Mouse (Mus musculus) forebrain, embryonic 14.5 days (tissue): ENCODE data around the gene Cdr2l. TPM values are rescaled to one million over a fixed set of nuclear protein-coding genes. Genes with fewer than 3 reads are reported as not detected.

Source experiments
- ATAC-seq: fragments of 200-750 bp; cut with Nextera tagmentation; 2 replicates; pipeline ENCODE4 v1.8.0; 2017; ENCODE audit warnings: mild to moderate bottlenecking, moderate library complexity
- DNase-seq: peaks from one replicate; pipeline ENCODE4 v3.0.0-alpha.2; 2015; ENCODE audit warnings: low spot score
- H3K27ac ChIP-seq: fragments of 300-500 bp; sonication (generic); 2 replicates; pipeline ENCODE4 v1.5.1; 2014; ENCODE audit warnings: low read depth, mild to moderate bottlenecking, control low read depth, low read length, moderate library complexity
- H3K27me3 ChIP-seq: fragments of 300-500 bp; sonication (generic); replicated peaks from 2 replicates; pipeline ENCODE4 v1.6.1; 2014; ENCODE audit warnings: low read length, control low read depth, mixed read lengths; ENCODE audit not compliant: control insufficient read depth, insufficient read depth
- H3K36me3 ChIP-seq: fragments of 300-500 bp; sonication (generic); 2 replicates; pipeline ENCODE4 v1.6.1; 2014; ENCODE audit warnings: low read length, control low read depth; ENCODE audit not compliant: control insufficient read depth, insufficient read depth
- H3K4me1 ChIP-seq: fragments of 300-500 bp; sonication (generic); 2 replicates; pipeline ENCODE4 v1.6.1; 2014; ENCODE audit warnings: antibody characterized with exemption, low read length, control low read depth; ENCODE audit not compliant: control insufficient read depth, insufficient read depth
- H3K4me2 ChIP-seq: fragments of 300-500 bp; sonication (generic); 2 replicates; pipeline ENCODE4 v1.6.1; 2014; ENCODE audit warnings: mild to moderate bottlenecking, control low read depth, low read length
- H3K4me3 ChIP-seq: fragments of 300-500 bp; sonication (generic); 2 replicates; pipeline ENCODE4 v1.5.1; 2014; ENCODE audit warnings: low read depth, low read length, control low read depth
- H3K9ac ChIP-seq: fragments of 300-500 bp; sonication (generic); 2 replicates; pipeline ENCODE4 v1.6.1; 2014; ENCODE audit warnings: mild to moderate bottlenecking, low read length, control low read depth, moderate library complexity
- H3K9me3 ChIP-seq: fragments of 300-500 bp; sonication (generic); replicated peaks from 2 replicates; pipeline ENCODE4 v1.6.1; 2016; ENCODE audit warnings: low read length, control low read depth, mixed read lengths; ENCODE audit not compliant: control insufficient read depth
- WGBS: fragments of 180-500 bp; shearing (Covaris S2); extraction: QIAGEN DNeasy Blood & Tissue Kit; methylation state at CpG from one replicate; pipeline ENCODE4 v1.1.7; 2014; 5-methylcytosine and 5-hydroxymethylcytosine counted together
- polyA plus RNA-seq: library from polyadenylated mRNA; unstranded; fragments of >200 nt; fragmentation: Nextera tagmentation; extraction: Ambion mirVana; gene quantifications from 2 replicates; pipeline ENCODE4 v1.2.1, GENCODE M21; 2014

Cdr2l gene
- polyA plus RNA-seq, 1 experiment from 2014 or later = 19.0 TPM

DNA sequence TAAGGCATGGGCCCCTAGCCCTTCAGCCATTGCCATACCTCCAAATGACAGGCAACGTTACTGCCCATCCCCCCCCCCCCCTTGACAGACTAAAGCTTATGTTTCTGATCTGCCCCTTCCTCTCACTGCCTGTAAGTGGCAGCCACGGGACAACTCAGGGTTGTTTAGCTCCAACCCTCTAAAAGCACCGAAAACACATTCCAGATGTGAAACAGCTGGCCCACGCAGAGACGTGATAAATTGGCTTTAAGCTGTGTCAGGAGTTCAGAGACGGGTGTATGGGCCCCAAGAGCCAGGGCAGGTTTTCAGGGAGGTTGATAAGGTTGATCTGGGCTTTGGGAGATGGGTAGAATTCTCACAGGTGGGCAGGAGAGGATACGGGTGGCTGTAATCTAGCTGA lies 36.2 kb upstream of the Cdr2l start:
- no peak for DNase-seq
- no peaks in the 10 kb centered on the region for H3K9me3 ChIP-seq
- no peak overlapping the region for H3K4me2 ChIP-seq
- no peak for ATAC-seq
- H3K27ac ChIP-seq = no peak overlapping the region
- H3K9ac ChIP-seq = no peak overlapping the region
- H3K36me3 ChIP-seq = no peaks in the 10 kb centered on the region
- WGBS = 49% methylated on average over 7 of the region's 7 CpGs
- H3K27me3 ChIP-seq = no peaks in the 10 kb centered on the region
- H3K4me3 ChIP-seq = no peak overlapping the region
- H3K4me1 ChIP-seq = peaks cover 4% of the 10 kb centered on the region; the same call in 1 of the 2 replicates

DNA sequence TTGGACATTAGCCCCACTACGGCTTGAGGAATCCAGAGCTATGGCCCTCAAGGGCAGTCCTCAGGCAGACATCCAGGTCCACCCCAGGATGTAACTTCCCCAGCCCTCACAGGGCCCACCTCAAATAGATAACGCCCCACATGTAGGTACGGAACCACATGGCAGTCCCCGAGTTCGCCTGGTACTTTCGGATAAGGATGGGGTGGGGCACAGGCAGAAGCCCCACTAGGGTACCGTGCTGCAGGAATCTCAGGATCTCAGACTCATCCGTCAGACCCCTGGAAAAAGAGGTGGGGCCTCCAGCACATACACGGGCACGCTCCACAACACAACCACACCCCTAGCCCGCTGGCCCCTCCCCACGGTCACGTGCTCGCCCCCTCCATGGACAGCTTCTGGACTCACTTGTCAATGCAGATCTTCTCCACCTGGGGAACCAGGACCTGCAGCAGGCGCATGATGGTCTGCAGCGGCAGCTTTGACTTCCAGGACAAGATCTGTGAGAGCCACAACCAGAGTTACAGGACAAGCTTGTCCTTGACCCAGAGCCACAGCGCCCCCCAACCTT lies 33.0 kb upstream of the Cdr2l start:
- Histone ChIP-seq H3K9me3 (no peaks in the 10 kb centered on the region), H3K27me3 (no peaks in the 10 kb centered on the region), H3K4me1 (peaks cover 4% of the 10 kb centered on the region; the same call in 1 of the 2 replicates), H3K4me3 (no peak overlapping the region), H3K27ac (no peak overlapping the region), H3K4me2 (no peak overlapping the region), H3K9ac (no peak overlapping the region), H3K36me3 (peaks cover 29% of the 10 kb centered on the region)
- 64% methylated on average over 17 of the region's 17 CpGs for WGBS
- no peak for DNase-seq
- no peak for ATAC-seq

DNA sequence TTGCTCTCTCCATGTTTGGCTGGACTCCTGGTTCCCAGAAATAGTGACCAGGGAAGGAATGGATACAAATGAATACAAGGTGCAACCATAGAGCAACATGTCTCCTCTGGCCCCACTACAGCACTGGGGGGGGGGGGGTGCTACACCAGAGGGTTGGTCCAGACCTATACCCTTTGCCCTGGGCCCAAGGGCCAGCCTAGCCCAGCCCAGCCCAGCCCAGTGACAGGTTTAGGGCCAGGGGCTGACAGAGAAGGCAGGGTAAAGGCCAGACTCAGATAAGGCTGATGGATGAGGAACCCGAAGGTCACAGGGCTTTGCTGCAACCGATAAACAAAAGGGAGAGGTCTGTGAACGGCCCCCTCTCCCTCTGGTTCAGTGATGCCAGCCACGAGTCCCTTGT lies 31.7 kb upstream of the Cdr2l start:
- no peaks in the 10 kb centered on the region for H3K27me3 ChIP-seq
- DNase-seq (no peak), ATAC-seq (no peak)
- peaks cover 4% of the 10 kb centered on the region; the same call in 1 of the 2 replicates for H3K4me1 ChIP-seq
- no peak overlapping the region for H3K4me2 ChIP-seq
- no peak overlapping the region for H3K27ac ChIP-seq
- 88% methylated on average over 4 of the region's 4 CpGs for WGBS
- no peak overlapping the region for H3K9ac ChIP-seq
- peaks cover 29% of the 10 kb centered on the region for H3K36me3 ChIP-seq
- no peaks in the 10 kb centered on the region for H3K9me3 ChIP-seq
- no peak overlapping the region for H3K4me3 ChIP-seq

DNA sequence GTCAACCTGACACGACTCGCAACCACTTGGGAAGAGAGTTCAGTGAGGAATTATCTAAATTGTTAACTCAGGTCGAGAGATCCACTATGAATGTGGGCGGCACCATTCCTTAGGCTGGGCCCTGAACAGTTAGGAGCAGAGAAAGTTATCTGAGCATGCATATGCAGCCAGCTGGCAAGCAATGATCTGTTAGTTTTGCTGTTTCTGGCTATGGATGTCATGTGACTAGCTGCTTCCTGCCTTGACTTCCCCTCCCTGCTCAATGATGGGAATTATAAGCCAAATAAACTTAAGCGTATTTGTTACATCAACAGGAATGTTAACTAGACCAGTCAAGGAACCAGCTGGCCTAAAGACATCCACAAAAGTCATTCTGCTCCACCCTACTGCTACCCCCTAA lies 28.3 kb upstream of the Cdr2l start:
- ATAC-seq = no peak
- 95% methylated on average over 5 of the region's 5 CpGs for WGBS
- H3K36me3 ChIP-seq = peaks cover 34% of the 10 kb centered on the region
- DNase-seq = no peak
- no peak overlapping the region for H3K9ac ChIP-seq
- H3K9me3 ChIP-seq = no peaks in the 10 kb centered on the region
- H3K4me2 ChIP-seq = no peak overlapping the region
- H3K27me3 ChIP-seq = no peaks in the 10 kb centered on the region
- H3K4me1 ChIP-seq = no peaks in the 10 kb centered on the region
- H3K4me3 ChIP-seq = no peak overlapping the region
- H3K27ac ChIP-seq = no peak overlapping the region

DNA sequence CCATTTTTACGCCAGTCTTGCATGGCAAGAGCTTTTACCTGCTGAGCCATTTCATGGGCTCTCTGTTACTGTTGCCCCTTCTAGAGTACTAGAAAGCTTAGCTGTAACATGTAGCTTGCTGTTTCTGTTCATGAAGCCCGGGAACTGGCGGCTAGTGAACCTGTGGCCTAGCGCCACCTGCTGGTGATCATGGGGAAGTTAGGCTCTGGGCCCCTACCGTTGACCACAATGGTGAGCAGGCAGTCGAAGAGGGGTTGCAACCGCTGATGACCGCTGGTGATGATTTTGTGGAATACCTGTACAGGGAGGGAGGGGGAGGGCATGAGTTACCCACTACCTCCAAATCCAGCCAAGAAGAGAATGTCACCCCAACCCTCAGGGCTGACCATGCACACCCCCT lies 27.5 kb upstream of the Cdr2l start:
- Histone ChIP-seq H3K4me2 (no peak overlapping the region), H3K4me1 (peaks cover 6% of the 10 kb centered on the region; the same call in 1 of the 2 replicates), H3K27me3 (no peaks in the 10 kb centered on the region), H3K4me3 (no peak overlapping the region), H3K9ac (no peak overlapping the region), H3K36me3 (peaks cover 34% of the 10 kb centered on the region), H3K27ac (no peak overlapping the region), H3K9me3 (no peaks in the 10 kb centered on the region)
- ATAC-seq (peak; percentile 64; the same call in 1 of the 2 replicates), DNase-seq (peak; percentile 88)
- 9% methylated on average over 8 of the region's 8 CpGs for WGBS

DNA sequence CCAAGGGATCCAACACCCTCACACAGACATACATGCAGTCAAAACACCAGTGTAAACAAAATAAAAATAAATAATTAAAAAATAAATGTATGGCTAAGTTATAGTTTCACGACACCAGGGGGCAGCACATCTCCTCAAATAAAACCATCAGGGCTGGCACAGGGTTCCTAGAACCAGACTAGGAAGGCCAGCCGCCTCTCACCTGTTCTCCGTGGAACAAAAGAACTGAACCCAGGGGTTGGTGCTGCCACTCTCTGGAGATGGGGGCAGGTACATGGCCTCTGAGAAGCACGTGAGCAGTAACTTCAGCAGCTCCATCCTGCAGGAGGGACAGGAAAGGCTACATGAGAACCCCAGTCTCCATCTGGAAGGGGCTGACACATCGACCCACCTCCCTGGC lies 23.2 kb upstream of the Cdr2l start:
- H3K9ac ChIP-seq = no peak overlapping the region; the same call in 1 of the 2 replicates
- 14% methylated on average over 5 of the region's 5 CpGs for WGBS
- no peak overlapping the region for H3K27ac ChIP-seq
- DNase-seq (peak; percentile 92), ATAC-seq (peak; percentile 49)
- no peak overlapping the region for H3K4me3 ChIP-seq
- H3K36me3 ChIP-seq = 0 out of 2 replicates have a peak, but pooled peaks cover 7% of the 10 kb centered on the region
- H3K27me3 ChIP-seq = no peaks in the 10 kb centered on the region
- H3K4me2 ChIP-seq = no peak overlapping the region
- H3K4me1 ChIP-seq = peaks cover 9% of the 10 kb centered on the region; the same call in 1 of the 2 replicates
- no peaks in the 10 kb centered on the region for H3K9me3 ChIP-seq

DNA sequence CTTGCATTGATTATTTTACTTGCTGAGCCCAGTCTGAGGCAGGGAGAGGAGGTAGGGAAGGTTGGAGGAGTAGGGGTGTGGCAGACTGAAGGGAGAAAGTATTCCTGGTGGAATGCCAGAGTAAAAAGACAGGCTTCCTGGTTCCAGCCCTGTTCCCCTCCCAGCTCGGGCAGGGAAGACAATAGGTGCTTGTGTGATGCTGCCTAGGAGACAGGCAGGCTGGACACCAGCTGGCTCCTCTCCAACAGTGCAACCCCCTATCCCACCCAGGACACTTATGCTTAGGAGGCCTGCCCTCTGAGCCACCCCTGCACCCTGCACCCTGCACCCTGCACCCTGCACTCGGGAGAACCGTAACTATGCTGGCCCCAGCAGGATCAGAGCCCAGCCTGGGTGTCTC lies 22.4 kb upstream of the Cdr2l start:
- H3K4me1 ChIP-seq = peaks cover 9% of the 10 kb centered on the region; the same call in 1 of the 2 replicates
- WGBS = 35% methylated on average over 3 of the region's 3 CpGs
- H3K4me2 ChIP-seq = no peak overlapping the region
- H3K36me3 ChIP-seq = 0 out of 2 replicates have a peak, but pooled peaks cover 5% of the 10 kb centered on the region
- peak overlapping the region; percentile 29; the same call in 1 of the 2 replicates for H3K9ac ChIP-seq
- no peak overlapping the region for H3K4me3 ChIP-seq
- DNase-seq (no peak), ATAC-seq (no peak; the same call in 1 of the 2 replicates)
- peak overlapping the region; percentile 4; the same call in 1 of the 2 replicates for H3K27ac ChIP-seq
- no peaks in the 10 kb centered on the region for H3K27me3 ChIP-seq
- no peaks in the 10 kb centered on the region for H3K9me3 ChIP-seq

DNA sequence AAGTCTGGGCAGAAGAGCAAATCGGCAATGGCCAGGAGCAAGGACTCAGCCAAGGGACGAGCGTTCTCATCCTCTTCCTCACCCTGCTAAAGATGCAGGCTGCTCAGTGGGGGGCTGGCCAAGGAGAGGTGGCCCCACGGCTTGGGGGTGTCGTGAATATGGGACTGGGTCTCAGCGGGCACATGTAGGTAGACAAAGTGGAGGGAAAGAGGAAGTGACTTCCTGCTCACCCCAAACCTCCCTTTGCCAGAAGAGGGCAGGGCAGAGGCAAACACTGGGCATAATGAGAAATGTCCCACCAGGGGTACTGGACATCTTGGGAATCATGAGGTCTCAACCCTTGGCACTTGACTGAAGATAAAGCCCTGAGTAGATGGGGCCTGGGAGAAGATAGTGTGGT lies 22.0 kb upstream of the Cdr2l start:
- Histone ChIP-seq H3K27ac (peak overlapping the region; percentile 4; the same call in 1 of the 2 replicates), H3K9me3 (no peaks in the 10 kb centered on the region), H3K4me3 (no peak overlapping the region), H3K4me2 (no peak overlapping the region), H3K27me3 (no peaks in the 10 kb centered on the region), H3K36me3 (0 out of 2 replicates have a peak, but pooled peaks cover 5% of the 10 kb centered on the region), H3K4me1 (peaks cover 9% of the 10 kb centered on the region; the same call in 1 of the 2 replicates), H3K9ac (no peak overlapping the region)
- no peak for DNase-seq
- WGBS = 67% methylated on average over 6 of the region's 6 CpGs
- ATAC-seq = no peak

DNA sequence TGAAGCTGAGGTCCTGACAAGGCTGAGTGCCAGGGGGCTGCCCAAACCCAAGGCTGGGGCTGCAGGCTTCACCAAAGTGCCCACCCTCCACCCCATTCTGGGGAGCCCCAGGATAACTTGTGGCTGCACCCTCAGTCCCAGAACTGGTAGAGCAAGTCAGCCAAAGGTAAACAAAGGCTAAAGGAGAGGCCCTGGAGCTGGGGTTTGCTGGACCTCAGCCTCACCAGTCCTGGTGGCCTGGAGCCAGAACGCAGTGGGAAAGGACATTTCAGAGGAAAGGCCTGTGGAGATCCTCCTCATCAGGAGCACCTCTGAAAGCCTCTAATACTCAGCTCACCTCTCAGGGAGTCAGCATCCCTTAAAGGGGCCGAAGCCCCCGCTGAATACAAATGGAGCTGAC lies 17.6 kb upstream of the Cdr2l start:
- H3K4me3 ChIP-seq = no peak overlapping the region
- whole genome bisulfite sequencing = 86% methylated on average over 3 of the region's 3 CpGs
- no peaks in the 10 kb centered on the region for H3K36me3 ChIP-seq
- peaks cover 11% of the 10 kb centered on the region for H3K4me1 ChIP-seq
- DNase-seq (no peak), ATAC-seq (no peak)
- H3K27ac ChIP-seq = no peak overlapping the region
- H3K9me3 ChIP-seq = no peaks in the 10 kb centered on the region
- H3K27me3 ChIP-seq = 0 out of 2 replicates have a peak, but pooled peaks cover 4% of the 10 kb centered on the region
- no peak overlapping the region for H3K9ac ChIP-seq
- H3K4me2 ChIP-seq = no peak overlapping the region
